Mouse (Mus musculus) layer of hippocampus, adult 11-12 months (tissue): ENCODE results near the gene Sf3b3.

Experiments used
- DNase-seq: peaks from one replicate; pipeline ENCODE4 v3.0.0; 2022; ENCODE audit warnings: low spot score

Sf3b3 gene

GRCm38 (mm10) chr8:110847645-110848495 is 1.3 kb upstream of the Sf3b3 start:
- DNase-seq: no peak

DNA sequence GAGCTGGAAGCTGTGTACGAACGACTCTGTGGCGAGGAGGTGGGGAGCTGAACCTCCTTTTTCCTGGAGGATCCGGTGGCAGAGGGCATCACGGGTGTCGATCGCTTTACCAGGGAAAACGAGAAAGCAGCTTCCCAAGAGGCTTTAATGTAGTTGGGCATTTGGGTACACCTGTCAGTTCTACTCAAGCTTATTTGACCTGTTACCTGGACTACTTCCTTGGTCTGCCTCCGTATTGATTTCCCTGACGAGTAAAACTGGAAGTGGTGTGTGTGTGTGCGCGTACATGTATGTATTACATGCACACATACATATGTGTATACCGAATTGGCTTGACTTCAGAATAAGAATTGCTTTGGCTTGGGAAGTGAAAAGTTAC is 573 bp upstream of the Sf3b3 start:
- DNase-seq: no peak

DNA sequence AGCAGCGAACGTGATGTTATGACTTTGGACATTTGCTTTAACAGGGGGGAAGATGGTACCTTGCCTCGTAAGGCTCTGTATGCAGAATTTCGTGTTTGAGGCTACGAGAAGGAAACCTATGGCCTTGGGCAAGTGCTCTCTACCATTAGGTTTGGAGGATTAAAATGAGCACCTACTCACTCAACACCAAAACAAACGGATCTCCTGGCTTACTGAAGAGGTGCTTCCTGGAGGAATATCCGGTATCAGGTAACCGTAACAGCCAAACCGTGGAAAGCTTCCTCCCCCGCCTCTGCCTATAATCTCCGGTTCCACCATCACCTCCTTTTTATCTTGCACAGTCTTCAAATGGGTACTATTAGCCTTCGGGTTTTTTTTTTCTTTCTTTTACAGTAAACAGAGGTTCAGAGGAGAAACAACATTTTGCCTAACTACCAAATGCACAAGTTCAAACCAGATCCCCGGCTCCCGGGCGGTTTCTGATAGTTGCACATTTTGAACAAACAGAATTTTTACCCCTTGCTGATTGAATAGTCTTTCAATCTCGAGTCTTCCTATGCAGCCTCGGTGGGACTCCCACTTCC is 674 bp downstream of the Sf3b3 start:
- no peak for DNase-seq

DNA sequence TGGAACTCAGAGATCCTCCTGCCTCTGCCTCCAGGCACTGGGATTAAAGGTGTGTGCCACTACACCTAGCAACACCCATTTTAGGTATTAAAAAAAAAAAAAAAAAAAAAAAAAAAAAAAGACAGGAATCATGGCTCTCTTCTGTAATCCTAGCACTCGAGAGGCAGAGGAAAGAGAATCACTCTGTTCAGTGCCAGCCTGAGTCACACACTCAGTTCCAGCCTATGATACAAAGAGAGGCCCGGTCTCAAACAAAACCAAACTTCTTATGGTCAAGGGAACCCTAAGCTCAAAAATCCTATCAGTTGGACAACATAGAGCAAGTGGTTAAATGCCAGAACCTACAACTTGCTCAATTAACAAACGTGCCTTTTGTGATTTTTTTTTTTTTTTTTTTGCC is 1.6 kb downstream of the Sf3b3 start:
- no peak for DNase-seq

- DNase-seq: no peak
Observed at GRCm38 (mm10) chr8:110843207-110843606, 3.4 kb downstream of the Sf3b3 start.

GRCm38 (mm10) chr8:110842012-110842574 is 4.5 kb downstream of the Sf3b3 start:
- DNase-seq: no peak

DNA sequence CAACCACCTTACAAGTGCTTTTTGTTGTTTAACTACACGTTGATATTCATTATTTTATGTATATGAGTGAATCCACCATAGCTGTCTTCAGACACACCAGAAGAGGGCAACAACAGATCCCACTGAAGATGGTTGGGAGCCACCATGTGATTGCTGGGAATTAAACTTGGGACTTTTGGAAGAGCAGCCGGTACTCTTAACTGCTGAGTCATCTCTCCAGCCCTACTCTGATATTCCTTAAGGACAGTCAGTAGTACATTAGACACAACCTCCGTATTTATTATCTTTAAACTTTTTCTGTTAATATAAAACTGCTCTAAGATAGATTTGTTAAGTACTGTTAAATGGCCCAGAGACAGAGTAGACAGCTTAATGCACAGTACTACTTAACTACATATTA is 14.6 kb downstream of the Sf3b3 start:
- no peak for DNase-seq

DNA sequence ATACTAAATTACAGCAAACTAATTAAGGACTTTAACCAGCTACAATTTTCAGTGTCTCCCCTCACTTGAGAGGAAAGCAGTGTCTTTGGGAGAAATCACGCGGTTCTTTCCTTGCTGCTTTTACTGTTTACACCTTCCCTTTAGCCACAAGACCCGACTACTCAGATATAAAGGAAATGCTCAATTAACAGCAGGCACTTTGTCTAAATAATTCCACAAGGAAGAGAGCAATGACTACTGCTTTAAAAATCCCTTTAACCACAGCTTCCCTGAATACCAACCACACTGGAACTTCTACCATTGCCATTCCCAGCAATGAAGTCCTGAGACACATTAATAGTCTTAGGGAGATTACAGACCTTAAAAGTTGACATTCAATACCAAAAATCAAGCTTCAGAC is 18.1 kb downstream of the Sf3b3 start:
- no peak for DNase-seq

- no peak for DNase-seq
Observed at GRCm38 (mm10) chr8:110824861-110825260, 21.7 kb downstream of the Sf3b3 start.

- DNase-seq: no peak
Observed at GRCm38 (mm10) chr8:110821960-110822359, 24.6 kb downstream of the Sf3b3 start.

GRCm38 (mm10) chr8:110820257-110820656 is 26.3 kb downstream of the Sf3b3 start:
- no peak for DNase-seq

DNA sequence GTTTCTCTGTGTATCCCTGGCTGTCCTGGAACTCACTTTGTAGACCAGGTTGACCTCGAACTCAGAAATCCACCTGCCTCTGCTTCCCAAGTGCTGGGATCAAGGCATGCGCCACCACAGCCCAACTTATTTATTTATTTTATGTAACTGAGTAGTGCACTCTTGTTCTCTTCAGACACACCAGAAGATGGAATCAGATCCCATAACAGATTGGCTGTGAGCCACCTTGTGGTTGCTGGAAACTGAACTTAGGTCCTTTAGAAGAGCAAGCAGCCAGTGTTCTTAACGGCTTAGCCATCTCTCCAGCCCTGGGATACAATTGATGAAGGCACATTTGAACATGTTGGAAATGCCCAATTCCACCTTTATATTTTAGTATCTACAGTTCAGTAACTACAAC is 28.0 kb downstream of the Sf3b3 start:
- DNase-seq: no peak

- no peak for DNase-seq
Observed at GRCm38 (mm10) chr8:110816990-110817389, 29.6 kb downstream of the Sf3b3 start.

DNA sequence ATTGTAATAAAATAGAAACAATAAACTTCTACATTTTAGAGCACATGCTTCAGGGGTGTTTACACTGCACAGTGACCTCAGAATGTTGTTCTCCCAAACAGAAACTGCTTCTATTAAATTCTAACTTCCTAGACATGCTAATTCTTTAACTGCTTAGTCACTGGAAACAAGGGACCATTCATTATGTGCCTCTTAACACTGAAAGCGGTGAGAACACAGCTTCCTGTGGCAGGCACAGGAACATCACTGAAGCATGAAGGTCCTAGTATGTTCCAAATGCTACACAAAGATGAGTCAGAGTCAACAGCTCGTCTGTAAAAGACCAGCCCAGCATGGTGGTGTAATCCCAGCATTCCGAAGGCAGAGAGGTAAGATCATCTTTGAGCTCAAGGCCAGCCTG is 31.3 kb downstream of the Sf3b3 start:
- DNase-seq: no peak

GRCm38 (mm10) chr8:110813081-110813812 is 33.3 kb downstream of the Sf3b3 start:
- DNase-seq: no peak

GRCm38 (mm10) chr8:110812349-110813080 is 34.1 kb downstream of the Sf3b3 start:
- DNase-seq: no peak

GRCm38 (mm10) chr8:110811793-110812192 is 34.8 kb downstream of the Sf3b3 start:
- no peak for DNase-seq

DNA sequence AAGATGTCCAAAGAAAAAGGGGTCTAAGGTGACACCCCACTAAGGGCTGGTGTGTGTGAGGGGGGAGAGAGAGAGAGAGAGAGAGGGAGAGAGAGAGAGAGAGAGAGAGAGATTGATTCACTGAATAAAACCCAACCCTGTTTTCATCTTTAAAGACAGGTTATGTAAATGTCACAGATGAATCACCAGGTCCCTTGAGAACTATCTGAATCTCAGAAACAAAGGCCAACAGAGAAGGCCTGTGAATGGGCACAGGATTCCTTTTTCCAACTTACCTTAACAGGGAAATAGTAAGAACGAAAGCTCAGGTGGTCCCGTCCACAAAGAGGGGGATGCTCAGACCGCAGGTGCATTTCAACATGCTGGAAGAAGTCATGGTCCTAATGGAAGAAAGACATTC is 35.5 kb downstream of the Sf3b3 start:
- no peak for DNase-seq

GRCm38 (mm10) chr8:110810481-110811065 is 36.0 kb downstream of the Sf3b3 start:
- DNase-seq: no peak

DNA sequence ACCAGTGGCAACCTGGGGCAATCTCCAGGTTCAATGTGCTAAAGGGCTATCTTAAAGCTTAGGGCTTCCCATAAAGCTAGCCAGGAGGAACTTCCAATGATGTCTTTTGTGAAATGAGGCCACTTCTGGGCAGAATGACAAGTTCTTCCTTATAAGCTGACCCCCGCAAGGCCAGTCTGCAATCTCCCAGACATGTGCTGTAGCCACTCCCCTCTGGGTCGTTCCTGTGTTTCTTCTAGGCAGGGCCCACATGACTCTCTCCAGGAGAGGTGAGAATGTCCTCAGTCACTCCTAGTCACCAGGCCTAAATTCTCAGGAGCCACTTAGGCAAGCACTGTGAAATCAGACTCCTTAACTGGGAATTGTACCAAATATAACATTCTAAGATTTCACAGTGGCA is 36.8 kb downstream of the Sf3b3 start:
- no peak for DNase-seq
